Mouse (Mus musculus) ovary, postnatal 10 days (tissue): Measurements from ENCODE around the gene Otub1.

Experiments used
- DNase-seq: peaks from one replicate; pipeline ENCODE4 v3.0.0; 2022; ENCODE audit warnings: low spot score

Otub1 gene

GRCm38 (mm10) chr19:7205753-7206736, at the start of gene Otub1:
Otub1 (minus strand) TSS chr19:7206316.
- DNase-seq = peak; percentile 83

- DNase-seq = no peak
These were observed 39.9 kb upstream of the Otub1 start for GRCm38 (mm10) chr19:7246021-7246420.

- peak; percentile 74 for DNase-seq
These were observed 34.9 kb upstream of the Otub1 start, which contains the start of gene Naa40 for GRCm38 (mm10) chr19:7240782-7241690. Naa40 (minus strand) TSS chr19:7241183.

GRCm38 (mm10) chr19:7240291-7240690, 34.2 kb upstream of the Otub1 start:
- no peak for DNase-seq

- no peak for DNase-seq
These were observed 33.5 kb upstream of the Otub1 start for GRCm38 (mm10) chr19:7239574-7239973.

- no peak for DNase-seq
These were observed 30.6 kb upstream of the Otub1 start for GRCm38 (mm10) chr19:7236742-7237141.

- DNase-seq = no peak
These were observed 29.9 kb upstream of the Otub1 start for GRCm38 (mm10) chr19:7236011-7236410.

GRCm38 (mm10) chr19:7235461-7235860, 29.3 kb upstream of the Otub1 start:
- no peak for DNase-seq

- peak; percentile 41 for DNase-seq
These were observed 28.6 kb upstream of the Otub1 start for GRCm38 (mm10) chr19:7234537-7235221.

GRCm38 (mm10) chr19:7226511-7226914, 20.4 kb upstream of the Otub1 start:
- no peak for DNase-seq

- no peak for DNase-seq
These were observed 19.1 kb upstream of the Otub1 start for GRCm38 (mm10) chr19:7225096-7225690.

- DNase-seq = no peak
These were observed 18.1 kb upstream of the Otub1 start for GRCm38 (mm10) chr19:7224253-7224652.

- no peak for DNase-seq
These were observed 17.4 kb upstream of the Otub1 start for GRCm38 (mm10) chr19:7223488-7223887.

GRCm38 (mm10) chr19:7222196-7222595, 16.1 kb upstream of the Otub1 start:
- no peak for DNase-seq

- no peak for DNase-seq
These were observed 12.6 kb upstream of the Otub1 start for GRCm38 (mm10) chr19:7218753-7219152.

GRCm38 (mm10) chr19:7217926-7218267, 11.8 kb upstream of the Otub1 start:
- DNase-seq = no peak

- DNase-seq = peak; percentile 77
These were observed 11.2 kb upstream of the Otub1 start, which contains the start of gene Cox8a for GRCm38 (mm10) chr19:7217162-7217925. Cox8a (minus strand) TSS chr19:7217616.

GRCm38 (mm10) chr19:7214484-7214883, 8.4 kb upstream of the Otub1 start:
- no peak for DNase-seq

GRCm38 (mm10) chr19:7213010-7213409, 6.9 kb upstream of the Otub1 start:
- no peak for DNase-seq

- no peak for DNase-seq
These were observed 6.1 kb upstream of the Otub1 start for GRCm38 (mm10) chr19:7212216-7212615.
